Mouse (Mus musculus) kidney, embryonic 14.5 days (tissue): Measurements from ENCODE around the gene Zfp747. TPM values are rescaled to one million over a fixed set of nuclear protein-coding genes. Genes with fewer than 3 reads are reported as not detected.

ENCODE experiments used
- ATAC-seq: fragments of 200-750 bp; cut with Nextera tagmentation; 2 replicates; pipeline ENCODE4 v1.8.0; 2017; ENCODE audit warnings: moderate number of reproducible peaks, mild to moderate bottlenecking, moderate TSS enrichment, moderate library complexity; ENCODE audit not compliant: low FRiP score, low TSS enrichment
- H3K27ac ChIP-seq: fragments of 300-500 bp; sonication (generic); 2 replicates; pipeline ENCODE4 v1.5.1; 2014; ENCODE audit warnings: low read depth, mild to moderate bottlenecking, low read length, moderate library complexity, mixed read lengths
- H3K27me3 ChIP-seq: fragments of 300-500 bp; sonication (generic); 2 replicates; pipeline ENCODE4 v1.6.1; 2014; ENCODE audit warnings: mild to moderate bottlenecking, low read length; ENCODE audit not compliant: control insufficient read depth, insufficient read depth
- H3K36me3 ChIP-seq: fragments of 300-500 bp; sonication (generic); 2 replicates; pipeline ENCODE4 v1.6.1; 2014; ENCODE audit warnings: low read length, mixed read lengths; ENCODE audit not compliant: control insufficient read depth, insufficient read depth
- H3K4me1 ChIP-seq: fragments of 300-500 bp; sonication (generic); 2 replicates; pipeline ENCODE4 v1.6.1; 2014; ENCODE audit warnings: low read length, mixed read lengths; ENCODE audit not compliant: control insufficient read depth, insufficient read depth
- H3K4me2 ChIP-seq: fragments of 300-500 bp; sonication (generic); replicated peaks from 2 replicates; pipeline ENCODE4 v1.6.1; 2014; ENCODE audit warnings: low read depth, mild to moderate bottlenecking, low read length
- H3K4me3 ChIP-seq: fragments of 300-500 bp; sonication (generic); 2 replicates; pipeline ENCODE4 v1.5.1; 2014; ENCODE audit warnings: mild to moderate bottlenecking, low read length
- H3K9ac ChIP-seq: fragments of 300-500 bp; sonication (generic); 2 replicates; pipeline ENCODE4 v1.6.1; 2014; ENCODE audit warnings: low read depth, mild to moderate bottlenecking, low read length, moderate library complexity
- H3K9me3 ChIP-seq: fragments of 300-500 bp; sonication (generic); 2 replicates; pipeline ENCODE4 v1.6.1; 2016; ENCODE audit warnings: low read length; ENCODE audit not compliant: control insufficient read depth
- WGBS: fragments of 180-500 bp; shearing (Covaris S2); extraction: QIAGEN DNeasy Blood & Tissue Kit; methylation state at CpG from one replicate; pipeline ENCODE4 v1.1.7; 2014; 5-methylcytosine and 5-hydroxymethylcytosine counted together
- polyA plus RNA-seq: library from polyadenylated mRNA; unstranded; fragments of >200 nt; fragmentation: Nextera tagmentation; extraction: Ambion mirVana; gene quantifications from 2 replicates; pipeline ENCODE4 v1.2.1, GENCODE M21; 2014

Zfp747 gene
- polyA plus RNA-seq, 1 experiment from 2014 or later: 8.4 TPM

DNA sequence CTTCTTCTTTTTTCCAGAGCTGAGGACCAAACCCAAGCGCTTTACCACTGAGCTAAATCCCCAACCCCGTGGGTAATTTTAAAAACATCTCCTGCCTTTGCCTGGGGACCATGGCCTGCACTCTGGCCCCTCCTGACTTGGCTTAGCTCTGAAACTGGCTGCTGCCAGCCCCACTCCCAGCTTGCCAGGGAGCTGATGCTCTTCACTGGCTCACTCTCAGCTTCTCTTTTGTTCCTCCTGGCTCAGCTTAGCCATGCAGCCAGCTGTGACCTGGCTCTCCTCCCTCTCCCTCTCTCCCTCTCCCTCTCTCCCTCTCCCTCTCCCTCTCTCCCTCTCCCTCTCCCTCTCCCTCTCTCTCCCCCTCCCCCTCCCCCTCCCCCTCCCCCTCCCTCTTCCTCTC, 49.2 kb downstream of the Zfp747 start:
- Histone ChIP-seq H3K36me3 (no peaks in the 10 kb centered on the region), H3K4me3 (no peak overlapping the region), H3K9ac (no peak overlapping the region), H3K27ac (no peak overlapping the region), H3K4me1 (no peaks in the 10 kb centered on the region), H3K27me3 (no peaks in the 10 kb centered on the region), H3K4me2 (no peak overlapping the region), H3K9me3 (no peaks in the 10 kb centered on the region)
- ATAC-seq: no peak; the same call in 1 of the 2 replicates
- 67% methylated on average over 1 of the region's 2 CpGs for WGBS

DNA sequence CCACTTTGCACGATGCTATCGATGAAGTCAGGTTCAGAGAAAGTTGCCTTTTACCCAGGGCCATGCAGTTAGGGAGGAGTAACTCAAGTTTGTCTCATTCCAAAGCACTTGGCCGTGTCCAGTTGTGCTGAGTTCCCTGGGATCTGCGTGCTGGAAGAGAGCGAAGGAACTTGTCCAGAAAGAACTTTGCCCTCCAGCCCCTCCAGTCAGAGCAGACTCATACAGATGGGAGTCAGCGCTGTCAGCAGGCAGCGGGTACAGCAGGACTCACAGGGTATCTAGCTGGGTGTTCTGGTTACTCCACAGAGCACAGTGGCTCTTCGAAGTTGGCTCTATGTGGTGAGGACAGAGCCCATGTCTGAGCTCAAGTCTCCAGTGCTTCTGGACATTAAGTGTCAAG, 50.3 kb downstream of the Zfp747 start:
- ATAC-seq: no peak
- WGBS: 79% methylated on average over 8 of the region's 8 CpGs
- Histone ChIP-seq H3K27ac (no peak overlapping the region), H3K4me1 (no peaks in the 10 kb centered on the region), H3K27me3 (no peaks in the 10 kb centered on the region), H3K4me2 (no peak overlapping the region), H3K9ac (no peak overlapping the region), H3K9me3 (no peaks in the 10 kb centered on the region), H3K36me3 (no peaks in the 10 kb centered on the region), H3K4me3 (no peak overlapping the region)

DNA sequence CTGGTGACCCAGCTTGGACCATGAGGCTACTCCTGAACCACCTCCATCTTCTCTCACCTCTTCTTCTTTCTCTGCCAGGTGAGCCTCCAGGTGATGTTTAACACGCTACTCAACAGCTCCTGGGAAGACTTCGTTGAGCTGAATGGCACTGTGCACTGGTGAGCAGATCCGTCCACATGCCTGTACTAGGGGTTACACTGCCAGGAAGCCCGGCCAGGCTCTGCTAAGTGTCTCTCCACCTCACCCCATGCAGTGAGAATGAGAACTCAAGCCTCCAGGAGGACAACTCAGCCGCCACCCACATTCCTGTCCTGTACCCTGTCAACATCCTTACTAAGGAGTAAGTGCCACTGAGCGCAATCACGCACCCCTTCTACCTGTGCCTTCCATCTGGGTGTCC, 50.9 kb downstream of the Zfp747 start:
- no peak overlapping the region for H3K4me3 ChIP-seq
- no peaks in the 10 kb centered on the region for H3K36me3 ChIP-seq
- no peak overlapping the region for H3K27ac ChIP-seq
- 88% methylated on average over 7 of the region's 7 CpGs for WGBS
- no peaks in the 10 kb centered on the region for H3K9me3 ChIP-seq
- no peaks in the 10 kb centered on the region for H3K4me1 ChIP-seq
- no peak for ATAC-seq
- no peaks in the 10 kb centered on the region for H3K27me3 ChIP-seq
- H3K9ac ChIP-seq: no peak overlapping the region
- no peak overlapping the region for H3K4me2 ChIP-seq

Other genes starting within 250 kb of the Zfp747 start
- gene Spn, start 238.2 kb downstream of the Zfp747 start, polyA plus RNA-seq: 0.14 and 0.26 TPM in 2 replicates
- 41.0 and 57.6 TPM in 2 replicates for gene Cd2bp2, start 180.0 kb downstream of the Zfp747 start, polyA plus RNA-seq
- 13.5 and 19.7 TPM in 2 replicates for gene Tbc1d10b, start 167.6 kb downstream of the Zfp747 start, polyA plus RNA-seq
- 10.3 and 11.2 TPM in 2 replicates for gene Mylpf, start 167.2 kb downstream of the Zfp747 start, polyA plus RNA-seq
- gene Zfp553, start 143.0 kb downstream of the Zfp747 start, polyA plus RNA-seq: 23.0 and 26.2 TPM in 2 replicates
- gene Sept1, start 142.9 kb downstream of the Zfp747 start, polyA plus RNA-seq: 18.5 and 21.6 TPM in 2 replicates
- 59.3 and 94.9 TPM in 2 replicates for gene Zfp771, start 131.8 kb downstream of the Zfp747 start, polyA plus RNA-seq
- 252 and 290 TPM in 2 replicates for gene Dctpp1, start 115.3 kb downstream of the Zfp747 start, polyA plus RNA-seq
- gene Sephs2, start 102.0 kb downstream of the Zfp747 start, polyA plus RNA-seq: 112 and 132 TPM in 2 replicates
- gene Itgal, start 79.8 kb downstream of the Zfp747 start, polyA plus RNA-seq: 0.80 and 1.0 TPM in 2 replicates
- 7.0 and 7.6 TPM in 2 replicates for gene Zfp768, start 30.5 kb downstream of the Zfp747 start, polyA plus RNA-seq
- gene 9130019O22Rik, start 11.1 kb upstream of the Zfp747 start, polyA plus RNA-seq: 2.6 and 7.2 TPM in 2 replicates
- 5.5 and 8.0 TPM in 2 replicates for gene E430018J23Rik, start 17.6 kb upstream of the Zfp747 start, polyA plus RNA-seq
- 6.8 and 8.8 TPM in 2 replicates for gene Zfp764, start 30.8 kb upstream of the Zfp747 start, polyA plus RNA-seq
- gene Zfp688, start 46.0 kb upstream of the Zfp747 start, polyA plus RNA-seq: 26.8 and 27.6 TPM in 2 replicates
- 6.4 and 10.8 TPM in 2 replicates for gene Zfp689, start 73.1 kb upstream of the Zfp747 start, polyA plus RNA-seq
- 40.9 and 48.4 TPM in 2 replicates for gene Prr14, start 83.6 kb upstream of the Zfp747 start, polyA plus RNA-seq
- 16.1 and 16.7 TPM in 2 replicates for gene Fbrs, start 103.1 kb upstream of the Zfp747 start, polyA plus RNA-seq
- gene Srcap, start 135.9 kb upstream of the Zfp747 start, polyA plus RNA-seq: 43.0 and 82.3 TPM in 2 replicates
- 25.1 and 25.4 TPM in 2 replicates for gene Gm42715, start 143.5 kb upstream of the Zfp747 start, polyA plus RNA-seq
- gene Tmem265, start 185.3 kb upstream of the Zfp747 start, polyA plus RNA-seq: 6.3 and 10.0 TPM in 2 replicates
- gene Phkg2, start 197.3 kb upstream of the Zfp747 start, polyA plus RNA-seq: 37.8 and 39.8 TPM in 2 replicates
- gene Ccdc189, start 212.5 kb upstream of the Zfp747 start, polyA plus RNA-seq: 12.7 and 14.5 TPM in 2 replicates
- 25.5 and 41.5 TPM in 2 replicates for gene Rnf40, start 212.7 kb upstream of the Zfp747 start, polyA plus RNA-seq
- 14.0 and 23.5 TPM in 2 replicates for gene Zfp629, start 239.7 kb upstream of the Zfp747 start, polyA plus RNA-seq